Mouse (Mus musculus) layer of hippocampus, postnatal 10 days (tissue): ENCODE measurements around the gene Cntnap5a. TPM values are rescaled to one million over a fixed set of nuclear protein-coding genes. Genes with fewer than 3 reads are reported as not detected.

Source experiments
- DNase-seq, 2 experiments: peaks; one replicate each; pipeline ENCODE4 v3.0.0; 2021; ENCODE audit warnings: low spot score in 2 of 2
- long read RNA-seq: library from polyadenylated mRNA; stranded (forward); transcript quantifications from one replicate; pipeline ENCODE4 v2.0.0, GENCODE M21; 2023
- total RNA-seq, 2 experiments: library from RNA; stranded (reverse); gene quantifications; 2 replicates each; pipeline ENCODE4 v1.2.3; 2021

The Cntnap5a gene
- 10 to 100 TPM; 17.2 to 19.0 TPM for total RNA-seq
- long read RNA-seq, partial matches to known transcripts: 1 of 3 reads
- long read RNA-seq, other reads (novel, unspliced or antisense): 2 of 3 reads

GRCm38 (mm10) chr1:115684518-115685368 lies at the start of gene Cntnap5a:
Gene Cntnap5a (plus strand): TSS chr1:115684756.
- peak; percentile 70 to 72 for DNase-seq

DNA sequence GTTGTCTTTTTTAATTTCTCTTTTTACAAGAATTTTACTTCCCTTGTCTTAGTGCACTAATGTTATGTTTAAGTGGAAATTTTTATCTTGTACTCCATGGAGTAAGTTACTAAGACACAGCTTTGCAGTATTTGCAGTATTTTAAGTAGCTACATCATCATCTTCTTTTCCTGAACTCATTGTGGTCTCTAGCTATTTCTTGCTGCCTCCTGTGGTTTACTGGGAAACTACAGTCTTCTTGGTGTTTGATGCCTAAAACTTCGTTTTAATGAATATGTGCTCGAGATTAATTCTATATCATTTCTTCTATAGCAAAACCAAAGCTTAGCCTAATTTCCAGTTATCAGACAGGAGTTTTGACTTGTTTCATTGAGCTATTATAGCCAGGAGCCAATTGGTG lies 37.6 kb upstream of the Cntnap5a start:
- no peak for DNase-seq

DNA sequence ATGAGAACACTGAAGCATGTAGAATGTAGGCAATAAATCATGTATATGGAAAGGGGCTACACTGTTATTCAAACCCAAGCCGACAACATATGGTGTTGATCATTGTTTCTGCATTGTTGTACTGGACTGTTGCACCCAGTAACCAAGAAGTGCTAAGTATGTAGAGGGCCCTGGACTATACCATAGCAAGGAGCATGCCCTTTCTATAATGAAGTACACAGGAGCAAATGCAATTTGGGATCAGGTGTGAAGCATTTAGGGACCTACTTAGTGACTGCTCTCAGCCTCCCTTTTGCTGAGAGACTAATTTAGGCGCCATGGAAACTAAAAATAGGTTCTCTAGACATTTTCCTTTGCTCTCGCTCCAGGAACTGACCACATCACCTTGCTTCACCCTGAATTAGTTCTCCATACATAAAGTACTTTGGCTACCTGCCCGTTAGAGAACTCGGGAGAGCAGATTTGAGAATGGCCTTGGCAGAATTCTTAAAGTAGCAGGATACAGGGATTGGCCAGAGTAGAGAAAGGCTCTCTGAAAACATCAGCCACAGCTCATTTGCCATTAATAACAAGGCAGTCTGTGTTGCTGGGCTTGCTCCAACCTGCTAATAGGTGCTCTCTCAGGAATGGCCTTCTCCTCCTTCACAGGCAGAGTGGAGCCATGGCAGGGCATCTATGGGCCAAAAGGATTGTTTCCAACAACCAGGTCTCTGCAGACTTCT lies 26.1 kb upstream of the Cntnap5a start:
- no peak for DNase-seq

GRCm38 (mm10) chr1:115686494-115686893 lies 1.9 kb downstream of the Cntnap5a start:
- DNase-seq: no peak

GRCm38 (mm10) chr1:115699798-115700197 lies 15.2 kb downstream of the Cntnap5a start:
- DNase-seq: no peak

DNA sequence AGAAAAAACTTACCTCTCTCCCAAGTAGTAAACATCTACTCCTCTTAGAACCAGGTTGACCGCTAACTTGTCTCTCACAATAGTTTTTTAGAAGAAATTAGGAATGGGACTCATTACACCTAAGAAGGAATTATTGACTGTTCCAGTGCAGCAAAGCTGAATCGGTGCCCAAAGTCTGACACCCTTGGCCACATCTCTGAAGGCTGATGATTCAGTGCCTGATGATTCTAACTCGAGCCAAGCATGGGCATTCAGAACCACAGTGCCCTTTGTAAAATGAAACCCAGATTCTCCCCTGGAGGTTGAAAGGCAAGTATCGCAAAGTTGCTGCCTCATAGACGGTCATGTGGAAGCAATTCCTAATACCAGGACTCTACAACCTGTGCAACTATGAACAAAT lies 58.0 kb downstream of the Cntnap5a start:
- no peak for DNase-seq

GRCm38 (mm10) chr1:115745569-115745968 lies 61.0 kb downstream of the Cntnap5a start:
- no peak for DNase-seq

DNA sequence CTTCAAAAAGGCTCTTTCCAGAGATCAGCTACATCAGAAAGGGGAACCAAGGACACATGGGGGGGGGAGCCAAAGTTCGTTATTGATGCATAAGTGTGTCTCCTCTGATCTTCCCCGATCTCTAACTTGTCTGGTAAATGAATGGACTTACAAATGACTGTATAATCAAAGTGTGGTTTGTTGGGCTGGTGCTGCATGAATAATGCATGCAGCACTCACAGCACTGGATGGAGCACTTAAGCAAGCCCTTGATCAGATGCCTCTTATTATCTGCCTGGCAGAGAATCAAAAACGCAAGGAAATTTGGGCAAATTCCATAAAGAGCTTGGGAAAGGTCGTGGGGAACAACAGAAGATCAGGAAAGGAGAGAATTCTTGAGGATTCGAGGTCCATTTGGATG lies 100.2 kb downstream of the Cntnap5a start:
- DNase-seq: no peak

- no peak for DNase-seq
Observed at GRCm38 (mm10) chr1:115842591-115842990, 158.0 kb downstream of the Cntnap5a start.

DNA sequence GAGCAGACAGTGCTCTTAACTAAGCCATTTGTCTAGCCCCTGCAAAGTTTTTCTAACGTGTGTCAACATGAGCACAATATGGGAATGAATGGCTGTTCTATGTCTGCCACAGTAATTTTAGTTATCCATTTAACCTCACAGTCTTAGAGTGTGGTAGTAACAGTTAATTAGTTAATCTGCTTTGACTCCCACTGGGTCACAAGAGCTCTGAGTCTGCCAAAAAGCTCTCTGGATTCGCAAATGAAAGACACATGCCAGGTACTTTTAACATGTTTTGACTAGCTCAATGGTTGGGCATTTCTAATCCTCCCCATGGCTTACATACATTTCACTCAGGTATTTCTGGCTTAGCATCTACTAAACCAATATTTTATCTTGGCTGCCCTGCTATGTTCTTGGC lies 163.0 kb downstream of the Cntnap5a start:
- DNase-seq: no peak

DNA sequence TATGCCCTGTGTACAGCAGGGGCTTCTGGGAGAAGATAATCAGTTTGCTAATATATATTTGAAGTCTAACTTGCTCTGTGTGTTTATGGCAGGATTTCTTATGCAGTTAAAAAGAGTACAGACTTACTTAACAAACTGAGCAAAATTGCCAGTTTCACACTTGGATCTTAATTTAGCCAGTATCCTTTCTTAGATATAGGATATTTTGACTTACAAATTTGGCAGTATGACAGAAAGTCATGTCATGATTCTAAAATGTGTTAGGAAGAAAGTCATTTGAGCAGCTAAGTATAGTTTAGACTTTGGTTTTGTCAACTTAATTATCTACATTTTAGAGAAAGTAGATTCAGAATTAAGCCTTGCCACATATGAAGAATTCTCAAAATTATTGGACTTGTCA lies 167.7 kb downstream of the Cntnap5a start:
- DNase-seq: no peak

- DNase-seq: no peak
Observed at GRCm38 (mm10) chr1:115918396-115918795, 233.8 kb downstream of the Cntnap5a start.

DNA sequence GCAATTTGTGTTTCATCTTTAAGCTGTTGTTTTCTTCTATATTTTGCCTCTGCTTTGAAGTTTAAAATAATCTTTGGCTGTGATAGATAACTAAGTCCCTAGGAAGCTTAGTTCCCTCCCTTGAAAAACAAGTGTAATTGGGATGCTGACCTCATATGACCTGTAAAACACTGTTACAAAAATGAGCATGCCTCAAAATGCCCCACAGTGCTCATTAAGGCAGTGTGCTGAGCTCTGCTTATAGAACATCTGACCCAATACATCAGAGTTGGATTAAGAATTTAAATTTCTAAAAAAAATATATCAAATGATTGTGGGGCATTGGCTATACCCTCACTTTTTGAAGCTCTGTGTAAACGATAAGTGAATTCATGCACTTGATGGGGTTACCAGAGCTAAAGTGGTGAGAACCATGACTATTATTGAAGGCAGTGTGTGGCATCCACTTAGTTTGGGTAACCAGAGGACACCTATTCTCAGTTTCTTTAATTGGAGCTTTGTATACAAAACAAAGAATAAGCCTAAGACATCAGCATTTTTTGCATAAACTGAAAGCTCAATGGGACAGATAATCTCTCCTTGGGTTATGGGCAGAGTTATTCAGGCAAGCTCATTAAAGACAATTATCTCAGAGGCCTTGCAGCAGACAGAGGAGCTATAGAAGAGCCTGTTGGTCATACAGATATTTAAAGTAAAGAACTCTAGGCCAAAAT lies 241.6 kb downstream of the Cntnap5a start:
- DNase-seq: no peak

DNA sequence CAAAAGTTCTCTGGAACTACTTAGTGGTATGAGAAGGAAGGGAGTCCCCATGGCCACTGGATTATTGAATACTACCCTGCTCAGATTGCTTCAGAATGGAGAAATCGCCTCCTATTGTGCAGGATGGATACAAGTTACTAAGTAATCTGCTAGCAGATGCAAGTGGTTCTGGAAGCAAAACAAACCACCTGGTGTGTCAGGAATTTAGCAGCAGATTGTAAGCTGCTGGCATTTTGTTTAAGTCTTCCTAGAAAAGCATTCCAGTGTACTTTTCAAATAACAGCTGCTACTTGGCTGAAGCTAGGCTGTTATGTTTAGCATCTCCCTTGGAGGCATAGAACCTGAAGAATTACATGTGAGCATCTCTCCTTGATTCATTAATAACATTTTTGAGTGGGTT lies 247.5 kb downstream of the Cntnap5a start:
- DNase-seq: peak in 1 of 2 experiments; percentile 12

DNA sequence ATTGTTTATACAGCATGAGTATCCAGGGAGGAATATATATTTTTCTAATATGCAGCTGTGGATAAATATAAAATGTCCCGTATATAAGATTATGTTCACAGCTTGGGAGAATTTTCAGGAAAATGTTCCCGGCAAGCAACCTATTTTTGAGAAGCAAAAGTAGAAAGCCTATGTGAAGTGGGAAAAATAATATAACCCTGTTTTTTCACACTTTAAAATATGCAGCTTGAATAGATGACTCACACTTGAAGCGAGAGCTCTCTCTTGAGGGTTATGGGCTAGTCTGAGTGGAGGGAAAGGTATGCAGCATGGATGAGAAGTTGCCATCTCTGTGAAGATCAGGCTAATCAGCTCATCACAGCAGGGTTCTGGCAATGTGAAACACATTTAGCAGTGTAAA lies 261.3 kb downstream of the Cntnap5a start:
- DNase-seq: no peak

- peak; percentile 5 to 16 for DNase-seq
Observed at GRCm38 (mm10) chr1:115956528-115956927, 272.0 kb downstream of the Cntnap5a start.

DNA sequence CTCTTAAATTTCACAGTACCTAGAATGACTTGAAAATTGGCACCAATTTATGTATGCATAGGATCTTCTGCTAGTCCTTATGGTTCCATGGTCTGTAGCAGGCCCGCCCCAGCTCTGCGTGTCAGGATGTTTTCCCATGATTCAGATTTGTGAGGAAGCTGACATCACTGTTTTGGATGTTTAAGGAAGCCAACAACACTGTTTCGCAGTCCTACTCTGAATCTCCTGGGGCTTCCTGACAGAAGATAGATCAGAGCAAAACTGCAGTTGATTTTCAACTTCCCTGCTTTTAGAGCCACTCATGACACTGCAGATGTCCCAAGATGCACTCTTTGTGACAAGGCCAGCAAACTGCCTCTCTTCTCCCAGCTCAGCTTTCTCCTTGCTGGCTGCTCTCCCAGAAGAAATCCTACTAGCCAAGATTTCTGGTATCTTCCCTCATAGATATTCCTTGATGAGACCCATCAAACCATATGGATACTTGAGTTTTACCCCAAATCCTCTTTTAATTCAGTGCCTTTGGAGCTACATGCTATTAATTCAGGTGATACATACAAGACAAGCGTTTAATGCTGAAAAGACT lies 280.5 kb downstream of the Cntnap5a start:
- DNase-seq: peak in 1 of 2 experiments; percentile 3

- DNase-seq: no peak
Observed at GRCm38 (mm10) chr1:115990204-115990603, 305.6 kb downstream of the Cntnap5a start.

GRCm38 (mm10) chr1:116015768-116016167 lies 331.2 kb downstream of the Cntnap5a start:
- DNase-seq: no peak

DNA sequence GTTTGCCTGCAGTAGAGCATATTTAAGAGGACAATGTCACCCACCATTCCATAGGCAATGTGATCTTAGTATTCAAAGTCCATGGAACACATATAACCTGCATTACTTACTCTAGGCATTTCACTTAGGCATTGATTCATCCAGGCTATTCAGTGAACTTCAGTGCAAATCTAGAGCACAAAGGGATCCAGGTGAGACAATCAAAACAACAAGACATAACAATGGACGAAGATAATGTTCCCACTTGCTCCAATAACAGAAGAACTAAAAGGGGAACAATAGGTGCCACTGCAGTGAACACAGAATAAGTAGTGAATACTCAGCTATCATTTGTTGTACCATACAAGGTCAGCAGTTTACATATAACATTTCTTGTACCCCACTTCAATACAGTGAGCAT lies 345.1 kb downstream of the Cntnap5a start:
- no peak for DNase-seq

DNA sequence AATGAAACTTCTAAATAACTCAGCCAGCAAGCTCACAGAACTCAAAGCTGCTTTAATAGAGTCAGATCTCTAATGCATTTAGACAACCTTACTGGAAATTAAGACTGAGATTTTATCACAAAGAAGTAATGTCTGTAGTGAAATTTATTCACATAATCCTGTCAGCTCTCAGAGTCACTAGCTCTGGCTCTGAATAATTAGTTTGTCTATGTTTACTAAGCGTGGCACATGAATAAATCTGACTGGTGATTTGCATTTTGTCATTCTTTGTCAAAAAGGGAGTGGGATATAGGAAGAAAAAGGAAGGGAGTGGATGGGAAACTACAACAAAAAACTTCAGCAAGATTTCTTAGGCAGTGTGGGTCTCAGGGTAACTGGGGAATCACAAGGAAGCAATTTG lies 351.3 kb downstream of the Cntnap5a start:
- no peak for DNase-seq
